ENCODE assay signal across 13 mouse cellular contexts in the genomic region with DNA sequence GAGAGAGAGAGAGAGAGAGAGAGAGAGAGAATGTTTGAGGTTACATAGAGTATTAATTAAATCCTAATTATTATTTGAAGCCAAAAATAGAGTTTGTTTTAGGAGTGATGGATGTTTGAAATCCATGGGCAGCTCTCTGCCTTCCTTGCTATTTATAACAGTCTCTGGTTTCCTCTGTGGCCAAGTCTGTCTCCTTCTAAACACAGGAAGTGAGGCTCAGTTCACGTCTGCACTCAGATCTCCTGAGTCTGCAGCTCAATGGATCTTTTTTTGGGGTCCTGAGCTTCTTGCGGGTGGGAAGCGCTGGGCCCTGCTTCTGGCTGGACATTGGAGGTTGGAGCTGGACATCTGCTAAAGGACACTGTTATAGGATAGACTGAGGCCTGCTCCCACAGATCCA. TPM values are rescaled to one million over a fixed set of nuclear protein-coding genes. Genes with fewer than 3 reads are reported as not detected.
DNase-seq lines count a peak whose midpoint lies in the region; ATAC-seq and TF ChIP-seq lines count a peak whose summit lies in the region.
"Had no signal": no experiment of that assay in that cellular context is flagged by ENCODE, and none has a peak within 500 bp of the region (broad histone marks: within the 10 kb centered on the region; RNA-seq: fewer than 3 reads in every experiment).

No protein-coding gene starts in this region.

- 0 out of 2 replicates have a peak overlapping the region, but pooled peaks have one; percentile 20 for H3K27ac ChIP-seq in hindbrain, embryonic 14.5 days
- H3K27ac ChIP-seq in hindbrain, embryonic 10.5 days = no peak overlapping the region
- peak overlapping the region; percentile 49; the same call in 1 of the 2 replicates for H3K27ac ChIP-seq in stomach, postnatal 0 days (replicated peaks)
- H3K27ac ChIP-seq: forebrain, embryonic 10.5 days; hindbrain, embryonic 13.5 days had no signal

- H3K9ac ChIP-seq in hindbrain, embryonic 14.5 days = no peak overlapping the region
- no peak overlapping the region for H3K9ac ChIP-seq in stomach, postnatal 0 days (ENCODE audit: low read length)
- H3K9ac ChIP-seq: hindbrain, embryonic 13.5 days had no signal

- peaks cover 14% of the 10 kb centered on the region for H3K4me1 ChIP-seq in hindbrain, embryonic 14.5 days (replicated peaks; ENCODE audit: control insufficient read depth, insufficient read depth, low read length)
- H3K4me1 ChIP-seq in hindbrain, embryonic 10.5 days (replicated peaks) = peaks cover 70% of the 10 kb centered on the region
- 0 out of 2 replicates have a peak, but pooled peaks cover 8% of the 10 kb centered on the region for H3K4me1 ChIP-seq in stomach, postnatal 0 days (replicated peaks; ENCODE audit: control insufficient read depth, insufficient read depth)

- 81% methylated on average over 3 of the region's 3 CpGs for WGBS in hindbrain, embryonic 14.5 days
- 72% methylated on average over 3 of the region's 3 CpGs for WGBS in hindbrain, embryonic 10.5 days
- WGBS in stomach, postnatal 0 days = 51% methylated on average over 3 of the region's 3 CpGs

- H3K27me3 ChIP-seq in hindbrain, embryonic 14.5 days (ENCODE audit: control insufficient read depth, insufficient read depth, low read length) = no peaks in the 10 kb centered on the region
- H3K27me3 ChIP-seq in hindbrain, embryonic 10.5 days (ENCODE audit: insufficient read depth, poor library complexity, severe bottlenecking) = peaks cover 32% of the 10 kb centered on the region
- H3K27me3 ChIP-seq in stomach, postnatal 0 days (ENCODE audit: control insufficient read depth, insufficient read depth, low read length) = no peaks in the 10 kb centered on the region

- DNase-seq in hindbrain, embryonic 14.5 days (ENCODE audit: low spot score) = no peak
- no peak for DNase-seq in hindbrain, embryonic 10.5 days (ENCODE audit: low spot score)
- peak; percentile 29 for DNase-seq in spleen, postnatal 36 days (ENCODE audit: low spot score in 2 of 2)
- DNase-seq in spleen, postnatal 14 days (ENCODE audit: low spot score in 2 of 2) = no peak
- DNase-seq in stomach, postnatal 0 days (ENCODE audit: low spot score) = no peak
- no peak for DNase-seq in testis, postnatal 14 days (ENCODE audit: low spot score)
- no peak for DNase-seq in ovary, postnatal 14 days (ENCODE audit: low spot score)
- DNase-seq: adrenal gland, adult 2 months; cerebellum, adult 2 months had no signal

- no peak for ATAC-seq in hindbrain, embryonic 14.5 days (ENCODE audit: low FRiP score)
- ATAC-seq in inflammation-experienced regulatory T-cells, adult 6 months = peak; percentile 44
- no peak for ATAC-seq in stomach, postnatal 0 days (ENCODE audit: low FRiP score, low TSS enrichment)

- TF ChIP-seq CTCF in stomach, postnatal 0 days (IDR thresholded peaks at IDR 0.05; ENCODE audit: low read depth) = no peak

- H3K9me3 ChIP-seq in hindbrain, embryonic 14.5 days (ENCODE audit: control insufficient read depth, low read length) = no peaks in the 10 kb centered on the region
- H3K9me3 ChIP-seq in hindbrain, embryonic 10.5 days = no peaks in the 10 kb centered on the region
- no peaks in the 10 kb centered on the region for H3K9me3 ChIP-seq in stomach, postnatal 0 days (ENCODE audit: control insufficient read depth, low read length)
- H3K9me3 ChIP-seq: forebrain, embryonic 10.5 days; hindbrain, embryonic 13.5 days had no signal

- H3K4me2 ChIP-seq in hindbrain, embryonic 14.5 days (replicated peaks) = no peak overlapping the region
- no peak overlapping the region for H3K4me2 ChIP-seq in stomach, postnatal 0 days (replicated peaks; ENCODE audit: low read depth)
- H3K4me2 ChIP-seq: hindbrain, embryonic 13.5 days; midbrain, embryonic 11.5 days had no signal

- H3K4me3 ChIP-seq in hindbrain, embryonic 14.5 days (replicated peaks; ENCODE audit: low read length) = no peak overlapping the region
- no peak overlapping the region for H3K4me3 ChIP-seq in hindbrain, embryonic 10.5 days
- H3K4me3 ChIP-seq in stomach, postnatal 0 days (ENCODE audit: low read depth, low read length) = no peak overlapping the region
- H3K4me3 ChIP-seq: forebrain, embryonic 10.5 days; hindbrain, embryonic 13.5 days had no signal

- no peaks in the 10 kb centered on the region for H3K36me3 ChIP-seq in hindbrain, embryonic 14.5 days (replicated peaks; ENCODE audit: control insufficient read depth, insufficient read depth)
- no peaks in the 10 kb centered on the region for H3K36me3 ChIP-seq in hindbrain, embryonic 10.5 days
- H3K36me3 ChIP-seq in stomach, postnatal 0 days (ENCODE audit: control insufficient read depth, insufficient read depth, low read length) = no peaks in the 10 kb centered on the region
- H3K36me3 ChIP-seq: forebrain, embryonic 10.5 days; hindbrain, embryonic 13.5 days had no signal

- TF ChIP-seq EP300 in stomach, postnatal 0 days (optimal IDR thresholded peaks at IDR 0.05) = no peak

RNA-seq across cellular contexts. Expression of a gene that starts 3.3 kb away (rescaled TPM):
- polyA plus RNA-seq in hindbrain, embryonic 14.5 days (2014; fragmentation: Nextera tagmentation; extraction: Ambion mirVana) = 49.4 and 51.7 TPM in 2 replicates
- polyA plus RNA-seq in hindbrain, embryonic 10.5 days (2016; fragmentation: Nextera tagmentation; extraction: Ambion mirVana) = 6.6 and 15.5 TPM in 2 replicates
- polyA plus RNA-seq in inflammation-experienced regulatory T-cells, adult 6 months (2017; shearing (Covaris generic)) = 10 to 100 TPM; 23.8 to 43.9 (median 33.8) TPM
- polyA plus RNA-seq in stomach, postnatal 0 days (2015; fragmentation: Nextera tagmentation; extraction: Ambion mirVana) = 0.29 and 0.36 TPM in 2 replicates

Comparison
In these comparisons a context has a peak if more than half of its experiments do, and no peak if none do; other contexts are left out.
1. DNase-seq: peak in spleen, postnatal 36 days (2 of 2); none in hindbrain, embryonic 14.5 days (single experiment), hindbrain, embryonic 10.5 days (single experiment), spleen, postnatal 14 days (0 of 2), stomach, postnatal 0 days (single experiment), testis, postnatal 14 days (single experiment) and ovary, postnatal 14 days (single experiment).